Mouse (Mus musculus) hindbrain, postnatal 0 days (tissue): ENCODE data around the gene Rasa3. TPM values are rescaled to one million over a fixed set of nuclear protein-coding genes. Genes with fewer than 3 reads are reported as not detected.

Source experiments
- ATAC-seq: fragments of 200-750 bp; cut with Nextera tagmentation; 2 replicates; pipeline ENCODE4 v1.8.0; 2017; ENCODE audit warnings: mild to moderate bottlenecking, moderate TSS enrichment, moderate library complexity
- DNase-seq: peaks from one replicate; pipeline ENCODE4 v3.0.0-alpha.2; 2015; ENCODE audit warnings: low spot score
- H3K27ac ChIP-seq: fragments of 300-500 bp; sonication (generic); 2 replicates; pipeline ENCODE4 v1.5.1; 2014; ENCODE audit warnings: mild to moderate bottlenecking
- H3K27me3 ChIP-seq: fragments of 300-500 bp; sonication (generic); 2 replicates; pipeline ENCODE4 v1.6.1; 2014; ENCODE audit warnings: low read length, mixed read lengths; ENCODE audit not compliant: insufficient read depth
- H3K36me3 ChIP-seq: fragments of 300-500 bp; sonication (generic); 2 replicates; pipeline ENCODE4 v1.6.1; 2014; ENCODE audit warnings: low read length, mixed read lengths; ENCODE audit not compliant: insufficient read depth
- H3K4me1 ChIP-seq: fragments of 300-500 bp; sonication (generic); 2 replicates; pipeline ENCODE4 v1.6.1; 2014; ENCODE audit warnings: antibody characterized with exemption, low read length, mixed read lengths; ENCODE audit not compliant: insufficient read depth
- H3K4me2 ChIP-seq: fragments of 300-500 bp; sonication (generic); 2 replicates; pipeline ENCODE4 v1.6.1; 2014; ENCODE audit warnings: low read depth, mild to moderate bottlenecking, low read length, moderate library complexity, mixed read lengths
- H3K4me3 ChIP-seq: fragments of 300-500 bp; sonication (generic); 2 replicates; pipeline ENCODE4 v1.5.1; 2014; ENCODE audit warnings: low read length
- H3K9ac ChIP-seq: fragments of 300-500 bp; sonication (generic); replicated peaks from 2 replicates; pipeline ENCODE4 v1.6.1; 2014; ENCODE audit warnings: mild to moderate bottlenecking, low read length, moderate library complexity, mixed read lengths
- H3K9me3 ChIP-seq: fragments of 300-500 bp; sonication (generic); 2 replicates; pipeline ENCODE4 v1.6.1; 2016; ENCODE audit warnings: low read length, mixed read lengths
- CTCF ChIP-seq: IDR thresholded peaks from 2 replicates; pipeline ENCODE4 v1.5.1; 2016; ENCODE audit warnings: antibody characterized with exemption, control low read depth, low read depth
- WGBS: fragments of 180-500 bp; shearing (Covaris S2); extraction: QIAGEN DNeasy Blood & Tissue Kit; methylation state at CpG from one replicate; pipeline ENCODE4 v1.1.7; 2014; 5-methylcytosine and 5-hydroxymethylcytosine counted together
- polyA plus RNA-seq: library from polyadenylated mRNA; unstranded; fragments of >200 nt; fragmentation: Nextera tagmentation; extraction: Ambion mirVana; gene quantifications from 2 replicates; pipeline ENCODE4 v1.2.1, GENCODE M21; 2015
- total RNA-seq: library from RNA; depleted of rRNA; stranded (reverse); fragments of >200 nt; gene quantifications from 2 replicates; pipeline ENCODE4 v1.2.3, GENCODE M21; 2014

Gene Rasa3
- total and polyA plus RNA-seq, 2 experiments from 2014 or later, result 29.4 to 85.2 TPM

GRCm38 (mm10) chr8:13551574-13551830 is 125.9 kb downstream of the Rasa3 start:
- no peak overlapping the region for H3K9ac ChIP-seq
- H3K27ac ChIP-seq, result no peak overlapping the region
- no peaks in the 10 kb centered on the region for H3K9me3 ChIP-seq
- no peak overlapping the region for H3K4me2 ChIP-seq
- no peaks in the 10 kb centered on the region for H3K36me3 ChIP-seq
- WGBS, result 93% methylated on average over 6 of the region's 6 CpGs
- DNase-seq, result no peak
- no peak for TF ChIP-seq CTCF
- no peaks in the 10 kb centered on the region for H3K27me3 ChIP-seq
- H3K4me3 ChIP-seq, result no peak overlapping the region
- no peaks in the 10 kb centered on the region for H3K4me1 ChIP-seq
- no peak; the same call in 1 of the 2 replicates for ATAC-seq

DNA sequence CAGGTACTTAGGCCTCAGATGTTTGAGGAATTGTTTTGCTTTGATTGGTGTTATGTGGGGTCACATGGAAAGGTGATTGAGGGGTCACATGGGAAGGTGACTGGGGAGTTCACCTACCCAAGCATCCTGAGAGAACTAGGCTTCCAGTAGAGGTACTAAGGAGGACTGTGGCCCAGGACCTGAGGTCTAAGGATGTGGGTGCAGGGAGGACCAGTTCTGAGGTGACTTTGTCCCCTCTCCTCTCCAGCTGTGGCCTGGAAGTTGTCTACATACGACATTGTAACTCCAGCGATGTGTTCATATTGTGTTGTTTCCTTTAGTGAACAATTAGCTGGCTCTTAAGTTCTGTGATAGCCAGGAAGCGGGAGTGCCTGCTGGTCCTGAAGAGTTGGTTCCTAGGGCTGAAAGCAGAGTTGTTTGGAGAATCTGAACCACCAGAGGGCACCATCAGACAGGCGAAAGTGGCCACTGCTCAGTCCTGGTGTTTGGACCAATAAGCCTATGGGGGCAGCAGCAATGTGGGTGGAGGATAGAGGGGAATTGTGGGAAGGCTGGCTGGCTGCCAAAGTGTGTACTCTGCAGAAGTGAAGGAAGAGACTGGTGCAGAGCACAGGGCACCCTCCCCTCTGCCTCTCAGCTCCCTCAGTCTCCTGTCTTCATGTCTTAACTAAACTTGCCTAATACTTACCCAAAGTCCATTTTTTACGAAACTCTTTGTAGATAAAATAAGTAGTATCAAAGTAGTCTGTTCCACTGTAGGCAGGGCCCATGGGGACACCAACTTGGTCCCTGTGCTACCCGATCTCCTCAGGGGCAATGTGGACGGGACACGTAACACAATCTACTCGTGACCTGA is 126.5 kb downstream of the Rasa3 start:
- H3K27me3 ChIP-seq, result no peaks in the 10 kb centered on the region
- peak; percentile 93 for ATAC-seq
- DNase-seq, result peak; percentile 96
- no peak overlapping the region for H3K4me2 ChIP-seq
- TF ChIP-seq CTCF, result peak; percentile 95
- WGBS, result 55% methylated on average over 9 of the region's 9 CpGs
- H3K36me3 ChIP-seq, result no peaks in the 10 kb centered on the region
- H3K27ac ChIP-seq, result no peak overlapping the region
- no peaks in the 10 kb centered on the region for H3K9me3 ChIP-seq
- H3K4me1 ChIP-seq, result no peaks in the 10 kb centered on the region
- no peak overlapping the region for H3K4me3 ChIP-seq
- no peak overlapping the region for H3K9ac ChIP-seq

DNA sequence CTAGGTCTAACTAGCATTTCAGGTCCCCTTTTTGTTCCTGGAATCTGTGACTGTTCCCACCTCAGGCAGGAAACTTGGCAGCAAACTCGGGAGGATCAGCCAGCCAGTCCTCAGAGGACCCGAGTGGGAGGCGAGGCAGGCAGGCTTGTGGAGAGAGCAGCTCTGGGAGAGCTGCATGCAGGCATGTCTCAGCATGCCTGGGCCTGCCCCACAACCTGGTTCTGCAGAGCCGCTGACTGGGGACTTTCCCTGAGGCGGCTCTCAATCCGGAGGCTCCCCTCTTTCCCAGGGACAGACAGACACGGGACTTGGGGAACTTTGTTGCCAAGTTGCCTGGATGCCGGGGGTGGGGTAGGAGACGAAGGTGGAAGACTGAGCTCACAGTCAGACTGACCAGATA is 128.6 kb downstream of the Rasa3 start:
- no peak overlapping the region for H3K9ac ChIP-seq
- ATAC-seq (no peak), DNase-seq (no peak)
- H3K36me3 ChIP-seq, result no peaks in the 10 kb centered on the region
- no peaks in the 10 kb centered on the region for H3K9me3 ChIP-seq
- no peaks in the 10 kb centered on the region for H3K4me1 ChIP-seq
- H3K27ac ChIP-seq, result no peak overlapping the region
- WGBS, result 36% methylated on average over 9 of the region's 9 CpGs
- no peak overlapping the region for H3K4me3 ChIP-seq
- H3K27me3 ChIP-seq, result no peaks in the 10 kb centered on the region
- TF ChIP-seq CTCF, result no peak
- no peak overlapping the region for H3K4me2 ChIP-seq

DNA sequence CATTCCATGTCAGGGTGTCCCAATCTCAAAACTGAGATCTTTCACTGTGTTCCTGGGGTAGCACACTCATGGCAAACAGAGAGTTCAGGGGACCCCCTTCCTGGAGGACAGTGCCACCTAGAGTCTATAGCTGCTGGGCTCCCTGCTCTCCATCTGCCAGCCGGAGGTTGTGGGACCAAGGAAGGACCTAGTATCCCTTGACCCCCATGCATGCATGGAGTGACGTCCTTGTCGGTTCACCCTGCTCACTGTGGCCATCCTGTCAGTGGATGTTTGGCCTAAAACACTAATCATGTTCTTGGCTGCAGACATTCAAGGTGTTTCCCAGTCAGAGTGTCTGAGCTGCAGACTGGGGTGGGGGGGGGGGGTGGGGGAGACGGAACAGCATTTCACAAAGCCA is 129.2 kb downstream of the Rasa3 start:
- Histone ChIP-seq H3K9ac (no peak overlapping the region), H3K9me3 (no peaks in the 10 kb centered on the region), H3K27me3 (no peaks in the 10 kb centered on the region), H3K36me3 (no peaks in the 10 kb centered on the region), H3K4me2 (no peak overlapping the region), H3K27ac (no peak overlapping the region), H3K4me3 (no peak overlapping the region), H3K4me1 (no peaks in the 10 kb centered on the region)
- 52% methylated on average over 4 of the region's 4 CpGs for WGBS
- peak; percentile 75 for TF ChIP-seq CTCF
- 0 out of 2 replicates have a peak, but pooled peaks have one; percentile 46 for ATAC-seq
- DNase-seq, result peak; percentile 63

GRCm38 (mm10) chr8:13546421-13546820 is 131.0 kb downstream of the Rasa3 start:
- no peak overlapping the region for H3K4me3 ChIP-seq
- H3K27ac ChIP-seq, result no peak overlapping the region
- no peak overlapping the region for H3K9ac ChIP-seq
- ATAC-seq, result no peak
- H3K9me3 ChIP-seq, result no peaks in the 10 kb centered on the region
- H3K4me1 ChIP-seq, result no peaks in the 10 kb centered on the region
- no peak for DNase-seq
- WGBS, result 81% methylated on average over 4 of the region's 4 CpGs
- no peak overlapping the region for H3K4me2 ChIP-seq
- H3K36me3 ChIP-seq, result no peaks in the 10 kb centered on the region
- no peak for TF ChIP-seq CTCF
- H3K27me3 ChIP-seq, result no peaks in the 10 kb centered on the region

DNA sequence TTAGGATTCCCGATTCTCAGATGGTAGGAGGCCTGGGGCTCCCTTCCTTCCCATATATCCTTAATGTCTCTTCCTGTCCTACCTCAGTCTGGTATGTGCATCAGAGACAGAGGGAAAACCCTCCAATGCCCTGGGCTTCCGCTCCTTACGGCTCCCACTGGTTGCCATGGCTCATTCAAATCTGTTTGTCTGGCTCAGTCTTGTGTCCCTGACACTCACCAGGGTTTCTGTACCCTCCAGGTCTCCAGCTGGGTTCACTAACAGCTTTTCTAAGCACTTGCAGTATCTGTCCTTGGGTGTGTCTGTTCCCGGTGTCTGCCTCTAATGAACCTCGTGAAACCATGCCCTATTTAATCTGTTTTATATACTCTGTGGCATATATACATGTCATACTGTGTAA is 135.9 kb downstream of the Rasa3 start:
- Histone ChIP-seq H3K9me3 (no peaks in the 10 kb centered on the region), H3K4me3 (no peak overlapping the region), H3K36me3 (no peaks in the 10 kb centered on the region), H3K27ac (no peak overlapping the region), H3K9ac (no peak overlapping the region), H3K27me3 (no peaks in the 10 kb centered on the region), H3K4me1 (no peaks in the 10 kb centered on the region), H3K4me2 (no peak overlapping the region)
- no peak for TF ChIP-seq CTCF
- ATAC-seq (no peak), DNase-seq (no peak)
- WGBS, result 56% methylated on average over 5 of the region's 5 CpGs

GRCm38 (mm10) chr8:13540122-13540521 is 137.3 kb downstream of the Rasa3 start:
- Histone ChIP-seq H3K9ac (no peak overlapping the region), H3K27me3 (no peaks in the 10 kb centered on the region), H3K4me3 (no peak overlapping the region), H3K4me1 (no peaks in the 10 kb centered on the region), H3K36me3 (no peaks in the 10 kb centered on the region), H3K9me3 (no peaks in the 10 kb centered on the region), H3K27ac (no peak overlapping the region), H3K4me2 (no peak overlapping the region)
- no peak for ATAC-seq
- 88% methylated on average over 5 of the region's 5 CpGs for WGBS
- TF ChIP-seq CTCF, result no peak
- no peak for DNase-seq
